Mouse (Mus musculus): Measurements from ENCODE around the gene Shisa2. TPM values are rescaled to one million over a fixed set of nuclear protein-coding genes. Genes with fewer than 3 reads are reported as not detected.
"Not testable (repeated sequence)": the region's sequence is repeated elsewhere in the genome, so short reads cannot be mapped to it uniquely, and the experiment has no call there.

Gene Shisa2
- polyA plus RNA-seq, 1 experiment from 2014 or later: 8.7 TPM

DNA sequence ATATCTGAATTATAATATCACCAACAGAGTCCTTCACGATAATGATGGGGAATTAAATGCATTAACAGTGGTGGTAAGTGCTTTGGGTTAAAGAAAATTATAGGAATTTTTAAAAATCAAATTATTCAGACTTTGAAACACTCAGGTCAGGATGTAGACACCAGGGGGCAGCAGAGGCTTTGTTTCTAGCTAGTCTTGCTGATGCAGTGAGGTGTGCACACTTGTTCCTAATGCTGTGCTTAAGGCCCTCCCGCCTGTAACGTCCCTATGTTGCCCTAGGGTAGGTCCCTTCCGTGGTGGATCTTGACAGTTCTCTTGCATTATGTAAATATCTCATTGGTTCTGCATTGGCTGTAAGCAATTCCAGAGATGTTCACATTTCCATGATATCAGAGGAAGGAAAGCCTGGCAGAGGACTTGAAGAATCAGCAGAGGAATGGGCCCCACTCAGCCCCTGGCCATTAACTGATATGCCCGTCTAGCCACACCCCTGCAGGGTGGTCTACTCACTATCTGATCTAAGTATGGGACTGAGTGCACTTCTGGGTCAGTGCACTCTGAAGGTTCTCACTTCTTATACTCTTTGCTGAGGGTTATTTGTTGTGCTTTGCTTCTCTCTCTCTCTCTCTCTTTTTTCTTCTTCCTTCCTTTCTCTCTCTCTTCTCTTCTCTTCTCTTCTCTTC, 19.3 kb upstream of the Shisa2 start:
- H3K9ac ChIP-seq (ENCODE audit: low read length): no peak overlapping the region
- 13% methylated on average over 5 of the region's 5 CpGs for whole genome bisulfite sequencing
- ATAC-seq (ENCODE audit: low read depth): no peak
- H3K27ac ChIP-seq (ENCODE audit: low read length): no peak overlapping the region
- H3K9me3 ChIP-seq (ENCODE audit: control insufficient read depth, low read length): no peaks in the 10 kb centered on the region
- H3K4me3 ChIP-seq (ENCODE audit: low read length): no peak overlapping the region
- no peak overlapping the region for H3K4me2 ChIP-seq (ENCODE audit: low read depth, low read length)
- H3K4me1 ChIP-seq (replicated peaks; ENCODE audit: control insufficient read depth, insufficient read depth, low read length): no peaks in the 10 kb centered on the region
- peaks cover 2% of the 10 kb centered on the region; the same call in 1 of the 2 replicates for H3K27me3 ChIP-seq (ENCODE audit: control insufficient read depth, insufficient read depth, low read depth, low read length)
- H3K36me3 ChIP-seq (ENCODE audit: control insufficient read depth, insufficient read depth, low read length): no peaks in the 10 kb centered on the region

DNA sequence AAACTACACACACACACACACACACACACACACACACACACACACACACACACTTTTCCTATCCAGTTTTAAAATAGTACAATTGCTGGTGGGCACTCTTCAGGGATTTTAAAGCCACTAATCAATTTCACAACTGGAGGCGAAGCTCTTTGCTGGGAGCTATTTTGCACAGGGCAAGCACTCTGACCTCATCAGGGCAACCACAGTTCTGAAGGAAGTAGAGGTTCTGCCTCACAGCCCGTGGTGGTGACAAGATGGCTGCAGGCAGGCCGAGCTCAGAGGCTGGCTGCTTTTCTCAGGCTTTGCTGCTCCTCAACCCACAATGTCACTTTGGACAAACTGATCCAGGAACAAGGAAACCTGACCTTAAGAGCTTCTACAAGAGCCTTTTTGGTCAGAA, 18.1 kb upstream of the Shisa2 start:
- H3K9me3 ChIP-seq (ENCODE audit: control insufficient read depth, low read length): no peaks in the 10 kb centered on the region
- H3K4me2 ChIP-seq (ENCODE audit: low read depth, low read length): no peak overlapping the region
- 44% methylated on average over 3 of the region's 3 CpGs for WGBS
- H3K4me3 ChIP-seq (ENCODE audit: low read length): no peak overlapping the region
- no peak overlapping the region for H3K9ac ChIP-seq (ENCODE audit: low read length)
- no peaks in the 10 kb centered on the region for H3K36me3 ChIP-seq (ENCODE audit: control insufficient read depth, insufficient read depth, low read length)
- no peak for ATAC-seq (ENCODE audit: low read depth)
- H3K27me3 ChIP-seq (ENCODE audit: control insufficient read depth, insufficient read depth, low read depth, low read length): peaks cover 2% of the 10 kb centered on the region; the same call in 1 of the 2 replicates
- H3K4me1 ChIP-seq (replicated peaks; ENCODE audit: control insufficient read depth, insufficient read depth, low read length): no peaks in the 10 kb centered on the region
- H3K27ac ChIP-seq (ENCODE audit: low read length): no peak overlapping the region

DNA sequence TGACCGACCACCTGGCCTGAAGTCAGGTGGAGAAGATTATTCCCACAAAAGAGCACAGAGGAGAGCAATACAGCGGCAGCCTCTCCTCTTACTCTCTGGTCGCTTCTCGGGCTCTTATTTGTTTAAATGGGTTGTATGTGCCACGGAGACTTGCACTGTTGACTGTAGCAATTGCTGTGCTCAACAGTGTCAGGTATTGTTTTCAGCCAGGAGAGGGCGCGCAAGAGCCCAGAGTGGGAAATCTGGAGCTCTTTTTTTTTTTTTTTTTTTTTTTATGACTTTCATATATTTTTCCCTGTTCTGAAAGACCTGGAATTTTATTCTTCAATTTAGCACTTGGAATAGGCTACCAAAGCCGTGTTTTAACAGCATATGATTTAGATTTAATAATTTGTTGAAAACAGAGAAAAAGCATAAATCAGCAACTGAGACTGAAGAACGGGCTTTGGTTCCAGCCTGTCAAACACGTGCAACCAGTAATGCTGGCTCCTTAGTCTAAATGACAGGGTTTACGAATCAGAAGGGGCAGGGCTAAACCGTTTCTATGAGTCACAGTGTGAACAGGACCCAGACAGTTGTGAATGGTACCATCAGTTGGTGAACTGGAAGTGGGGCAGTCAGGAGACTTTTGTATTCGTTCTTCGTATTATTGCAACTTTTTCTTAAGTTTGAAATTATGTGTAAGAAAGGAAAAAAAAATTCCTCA, 12.0 kb upstream of the Shisa2 start:
- H3K27ac ChIP-seq (ENCODE audit: low read length): no peak overlapping the region
- H3K27me3 ChIP-seq (ENCODE audit: control insufficient read depth, insufficient read depth, low read depth, low read length): no peaks in the 10 kb centered on the region; the same call in 1 of the 2 replicates
- no peaks in the 10 kb centered on the region for H3K36me3 ChIP-seq (ENCODE audit: control insufficient read depth, insufficient read depth, low read length)
- no peak overlapping the region for H3K4me3 ChIP-seq (ENCODE audit: low read length)
- WGBS: 40% methylated on average over 14 of the region's 14 CpGs
- no peaks in the 10 kb centered on the region for H3K9me3 ChIP-seq (ENCODE audit: control insufficient read depth, low read length)
- no peak for ATAC-seq (ENCODE audit: low read depth)
- H3K4me1 ChIP-seq (replicated peaks; ENCODE audit: control insufficient read depth, insufficient read depth, low read length): no peaks in the 10 kb centered on the region
- H3K4me2 ChIP-seq (ENCODE audit: low read depth, low read length): no peak overlapping the region
- H3K9ac ChIP-seq (ENCODE audit: low read length): no peak overlapping the region

- not testable (repeated sequence) for H3K27me3 ChIP-seq (ENCODE audit: control insufficient read depth, insufficient read depth, low read depth, low read length); ATAC-seq (ENCODE audit: low read depth); H3K4me2 ChIP-seq (ENCODE audit: low read depth, low read length); H3K36me3 ChIP-seq (ENCODE audit: control insufficient read depth, insufficient read depth, low read length); H3K4me3 ChIP-seq (ENCODE audit: low read length); H3K9ac ChIP-seq (ENCODE audit: low read length); H3K9me3 ChIP-seq (ENCODE audit: control insufficient read depth, low read length); H3K4me1 ChIP-seq (replicated peaks; ENCODE audit: control insufficient read depth, insufficient read depth, low read length); H3K27ac ChIP-seq (ENCODE audit: low read length)
- 70% methylated on average over 3 of the region's 3 CpGs for WGBS
Observed at GRCm38 (mm10) chr14:59614149-59614548, 11.0 kb upstream of the Shisa2 start.

DNA sequence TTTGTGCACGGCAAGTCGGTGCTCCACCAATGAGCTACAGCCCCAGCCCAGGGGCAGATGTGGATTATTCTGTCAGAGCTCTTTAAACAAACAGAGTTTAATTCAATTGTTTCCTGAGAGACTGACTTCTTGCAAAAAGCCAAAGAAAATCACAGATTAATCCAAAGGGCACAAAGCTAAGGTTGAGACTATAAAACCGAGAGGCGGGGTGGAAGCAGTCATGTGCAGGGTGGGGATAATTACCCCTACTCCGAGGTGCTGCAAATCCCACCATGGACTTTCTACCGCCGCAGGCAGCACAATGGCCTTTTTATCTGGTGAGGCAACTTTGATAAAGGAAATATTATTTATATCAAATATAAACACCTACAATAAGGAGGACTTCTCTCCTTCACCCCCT, 8.3 kb upstream of the Shisa2 start:
- no peaks in the 10 kb centered on the region for H3K9me3 ChIP-seq (ENCODE audit: control insufficient read depth, low read length)
- no peak overlapping the region for H3K4me2 ChIP-seq (ENCODE audit: low read depth, low read length)
- H3K4me3 ChIP-seq (ENCODE audit: low read length): no peak overlapping the region
- H3K4me1 ChIP-seq (replicated peaks; ENCODE audit: control insufficient read depth, insufficient read depth, low read length): no peaks in the 10 kb centered on the region
- H3K9ac ChIP-seq (ENCODE audit: low read length): no peak overlapping the region
- H3K27ac ChIP-seq (ENCODE audit: low read length): no peak overlapping the region
- no peaks in the 10 kb centered on the region; the same call in 1 of the 2 replicates for H3K27me3 ChIP-seq (ENCODE audit: control insufficient read depth, insufficient read depth, low read depth, low read length)
- no peak for ATAC-seq (ENCODE audit: low read depth)
- 71% methylated on average over 7 of the region's 7 CpGs for WGBS
- no peaks in the 10 kb centered on the region for H3K36me3 ChIP-seq (ENCODE audit: control insufficient read depth, insufficient read depth, low read length)

DNA sequence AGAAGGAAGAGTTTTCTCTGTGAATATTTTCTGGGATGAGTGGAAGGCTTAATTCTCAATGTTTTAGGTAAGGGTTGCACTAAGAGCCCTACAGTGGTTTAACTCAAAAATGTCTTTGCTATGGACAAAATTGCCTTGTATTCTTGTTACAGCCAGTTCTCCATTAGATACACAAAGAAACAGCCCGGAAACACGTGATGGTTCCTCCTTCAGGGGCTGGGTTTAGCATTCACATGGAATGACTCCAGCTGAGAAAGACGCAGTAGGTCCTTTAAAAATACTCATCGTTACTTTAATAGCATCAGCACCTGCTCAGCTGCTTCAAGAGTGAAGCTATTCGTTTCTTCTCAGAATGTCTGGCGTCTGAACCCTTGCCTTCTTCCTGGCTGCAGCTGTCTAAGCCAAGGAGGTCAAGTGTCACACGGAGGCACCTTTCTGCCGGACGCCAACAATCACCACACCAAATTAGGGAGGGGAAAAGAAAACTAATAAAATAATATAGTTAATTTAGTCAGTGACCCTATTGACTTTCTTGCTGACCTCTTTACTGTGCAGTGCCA, 702 bp upstream of the Shisa2 start:
- Histone ChIP-seq H3K4me2 (ENCODE audit: low read depth, low read length) (peak overlapping the region; percentile 86), H3K9me3 (ENCODE audit: control insufficient read depth, low read length) (no peaks in the 10 kb centered on the region), H3K27ac (ENCODE audit: low read length) (no peak overlapping the region), H3K9ac (ENCODE audit: low read length) (no peak overlapping the region), H3K4me1 (replicated peaks; ENCODE audit: control insufficient read depth, insufficient read depth, low read length) (peaks cover 19% of the 10 kb centered on the region), H3K4me3 (ENCODE audit: low read length) (no peak overlapping the region), H3K27me3 (ENCODE audit: control insufficient read depth, insufficient read depth, low read depth, low read length) (peaks cover 8% of the 10 kb centered on the region; the same call in 1 of the 2 replicates), H3K36me3 (ENCODE audit: control insufficient read depth, insufficient read depth, low read length) (no peaks in the 10 kb centered on the region)
- ATAC-seq (ENCODE audit: low read depth): no peak
- 40% methylated on average over 9 of the region's 9 CpGs for WGBS

DNA sequence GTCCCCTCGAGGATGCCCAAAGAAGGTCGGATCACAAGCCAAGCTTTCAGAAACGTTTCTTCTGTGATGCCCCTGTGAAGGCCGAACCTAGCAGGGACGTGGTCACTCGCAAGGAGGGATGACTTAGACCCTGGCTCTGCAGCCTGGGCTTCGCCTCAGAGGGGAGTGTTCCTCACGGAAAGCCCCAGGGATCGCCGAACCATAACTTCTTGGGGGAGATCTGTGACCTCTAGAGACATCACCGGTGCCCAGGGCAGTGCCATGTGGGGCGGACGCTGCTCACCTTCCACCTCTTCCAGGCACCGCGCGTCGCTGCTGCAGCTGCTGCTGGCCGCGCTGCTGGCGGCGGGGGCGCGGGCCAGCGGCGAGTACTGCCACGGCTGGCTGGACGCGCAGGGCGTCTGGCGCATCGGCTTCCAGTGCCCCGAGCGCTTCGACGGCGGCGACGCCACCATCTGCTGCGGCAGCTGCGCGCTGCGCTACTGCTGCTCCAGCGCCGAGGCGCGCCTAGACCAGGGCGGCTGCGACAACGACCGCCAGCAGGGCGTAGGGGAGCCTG, 777 bp downstream of the Shisa2 start:
- WGBS: under 1% methylated on average over 50 of the region's 51 CpGs
- Histone ChIP-seq H3K36me3 (ENCODE audit: control insufficient read depth, insufficient read depth, low read length) (no peaks in the 10 kb centered on the region), H3K9ac (ENCODE audit: low read length) (peak overlapping the region; percentile 73), H3K9me3 (ENCODE audit: control insufficient read depth, low read length) (no peaks in the 10 kb centered on the region), H3K4me1 (replicated peaks; ENCODE audit: control insufficient read depth, insufficient read depth, low read length) (peaks cover 19% of the 10 kb centered on the region), H3K4me2 (ENCODE audit: low read depth, low read length) (peak overlapping the region; percentile 86), H3K4me3 (ENCODE audit: low read length) (peak overlapping the region; percentile 71), H3K27ac (ENCODE audit: low read length) (peak overlapping the region; percentile 82), H3K27me3 (ENCODE audit: control insufficient read depth, insufficient read depth, low read depth, low read length) (peaks cover 8% of the 10 kb centered on the region; the same call in 1 of the 2 replicates)
- ATAC-seq (ENCODE audit: low read depth): peak; percentile 46

GRCm38 (mm10) chr14:59626711-59627110, 1.6 kb downstream of the Shisa2 start:
- Histone ChIP-seq H3K27me3 (ENCODE audit: control insufficient read depth, insufficient read depth, low read depth, low read length) (peaks cover 8% of the 10 kb centered on the region; the same call in 1 of the 2 replicates), H3K4me3 (ENCODE audit: low read length) (peak overlapping the region; percentile 71)
- no peak for ATAC-seq (ENCODE audit: low read depth)

GRCm38 (mm10) chr14:59627142-59627680, 2.1 kb downstream of the Shisa2 start:
- H3K27ac ChIP-seq (ENCODE audit: low read length): peak overlapping the region; percentile 61
- WGBS: 28% methylated on average over 9 of the region's 9 CpGs
- ATAC-seq (ENCODE audit: low read depth): peak; percentile 21; the same call in 1 of the 2 replicates
- peak overlapping the region; percentile 86 for H3K4me2 ChIP-seq (ENCODE audit: low read depth, low read length)
- peak overlapping the region; percentile 71 for H3K4me3 ChIP-seq (ENCODE audit: low read length)
- no peaks in the 10 kb centered on the region for H3K9me3 ChIP-seq (ENCODE audit: control insufficient read depth, low read length)
- peaks cover 8% of the 10 kb centered on the region; the same call in 1 of the 2 replicates for H3K27me3 ChIP-seq (ENCODE audit: control insufficient read depth, insufficient read depth, low read depth, low read length)
- peaks cover 19% of the 10 kb centered on the region for H3K4me1 ChIP-seq (replicated peaks; ENCODE audit: control insufficient read depth, insufficient read depth, low read length)
- H3K36me3 ChIP-seq (ENCODE audit: control insufficient read depth, insufficient read depth, low read length): no peaks in the 10 kb centered on the region
- H3K9ac ChIP-seq (ENCODE audit: low read length): peak overlapping the region; percentile 38

More at GRCm38 (mm10) chr14:59626711-59627110, 1.6 kb downstream of the Shisa2 start:
- H3K9me3 ChIP-seq (ENCODE audit: control insufficient read depth, low read length): no peaks in the 10 kb centered on the region
- 26% methylated on average over 8 of the region's 8 CpGs for WGBS
- H3K4me2 ChIP-seq (ENCODE audit: low read depth, low read length): peak overlapping the region; percentile 86
- peaks cover 19% of the 10 kb centered on the region for H3K4me1 ChIP-seq (replicated peaks; ENCODE audit: control insufficient read depth, insufficient read depth, low read length)
- peak overlapping the region; percentile 73 for H3K9ac ChIP-seq (ENCODE audit: low read length)
- H3K36me3 ChIP-seq (ENCODE audit: control insufficient read depth, insufficient read depth, low read length): no peaks in the 10 kb centered on the region
- peak overlapping the region; percentile 69 for H3K27ac ChIP-seq (ENCODE audit: low read length)
